Mouse (Mus musculus) left cerebral cortex, postnatal 4 days (tissue): ENCODE data around the gene Cyp4f13. TPM values are rescaled to one million over a fixed set of nuclear protein-coding genes. Genes with fewer than 3 reads are reported as not detected.
A peak's percentile ranks its signal among the peaks of the same experiment; 100 is the strongest.

Experiments
- DNase-seq: peaks from one replicate; pipeline ENCODE4 v3.0.0-alpha.2; 2022
- intact Hi-C: fragments of 180-260 bp; cut with DNase I; formaldehyde crosslinking; loops from one replicate; pipeline ENCODE4 v1.15.1; 2025
- total RNA-seq, 2 experiments: library from RNA; stranded (reverse); gene quantifications; 2 replicates each; pipeline ENCODE4 v1.2.3; 2021

Gene Cyp4f13
- total RNA-seq, 2 experiments from 2014 or later = 5.8 to 10.2 TPM

DNA sequence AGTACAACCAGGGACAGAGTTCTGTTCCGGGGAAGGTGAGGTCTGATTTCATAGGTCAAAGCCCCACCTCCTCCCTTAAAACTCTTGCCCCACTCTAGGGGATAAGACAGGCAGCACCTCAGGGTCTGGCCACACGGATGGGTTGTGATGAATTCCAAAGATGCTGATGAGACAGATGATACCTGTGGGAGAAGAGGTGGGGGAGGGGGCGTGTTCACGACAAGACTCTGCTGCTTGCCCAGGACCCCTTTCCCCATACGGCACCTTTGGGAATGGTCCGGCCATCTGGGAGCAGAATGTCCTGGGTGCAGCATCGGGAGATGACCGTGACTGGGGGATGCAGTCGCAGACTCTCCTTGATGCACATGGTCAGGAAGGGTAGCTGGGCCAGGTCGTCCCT, 41.0 kb downstream of the Cyp4f13 start:
- no peak for DNase-seq
- intact Hi-C loops = no loop called here

GRCm38 (mm10) chr17:32905239-32905638, 42.0 kb downstream of the Cyp4f13 start:
- peak; percentile 50 for DNase-seq
- intact Hi-C loops = no loop called here

DNA sequence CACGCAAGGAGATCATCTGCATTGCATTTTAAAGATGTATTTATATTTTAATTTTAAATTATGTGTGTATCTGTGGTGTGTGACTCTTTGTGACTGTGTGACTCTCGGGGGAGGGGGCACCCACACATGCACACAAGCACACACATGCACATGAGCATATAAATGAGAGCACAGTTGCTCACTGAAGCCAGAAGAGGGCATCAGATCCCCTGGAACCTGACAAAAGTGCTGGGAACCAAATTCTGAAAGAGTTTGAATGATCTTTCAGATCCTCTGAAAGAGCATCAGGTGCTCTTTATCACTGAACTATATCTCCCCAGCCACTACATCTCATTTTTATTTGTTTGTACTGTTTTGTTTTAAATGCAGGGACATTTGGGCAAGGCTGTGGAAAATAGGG, 42.8 kb downstream of the Cyp4f13 start:
- DNase-seq = no peak
- intact Hi-C loops = no loop called here

DNA sequence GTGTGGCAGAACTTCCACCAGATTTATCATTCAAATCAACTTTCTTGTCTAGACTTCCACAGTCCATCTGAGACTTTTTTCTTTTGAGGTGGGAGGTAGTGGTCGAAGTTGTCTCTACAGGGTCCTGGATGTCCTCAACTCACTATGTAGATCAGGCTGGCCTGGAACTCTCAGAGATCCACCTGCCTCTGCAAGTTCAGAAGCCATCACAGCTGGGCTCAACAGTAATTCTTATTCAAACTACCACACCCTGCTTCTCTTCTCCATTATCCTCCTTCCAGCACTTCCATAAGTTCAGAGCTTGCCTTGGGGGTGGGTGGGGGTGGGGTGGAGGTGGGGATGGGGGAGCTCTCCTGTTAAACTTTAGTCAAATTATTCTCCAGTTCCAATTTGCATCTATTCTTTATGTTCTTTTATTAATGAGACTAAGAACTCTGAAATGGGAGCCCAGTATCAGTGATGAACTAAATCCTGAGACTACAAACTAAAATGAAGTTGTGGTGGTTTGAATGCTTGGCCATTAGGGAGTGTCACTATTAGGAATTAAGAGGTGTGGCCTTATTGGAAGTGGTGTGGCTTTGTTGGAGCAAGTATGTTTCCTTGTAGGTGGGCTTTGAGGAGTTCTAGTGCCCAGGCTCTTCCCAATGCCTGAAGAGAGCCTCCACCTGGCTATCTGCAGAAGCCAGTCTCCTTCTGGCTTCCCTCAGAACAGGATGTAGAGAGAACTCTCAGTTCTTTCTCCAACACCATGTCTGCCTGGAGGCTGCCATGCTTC, 45.3 kb downstream of the Cyp4f13 start:
- intact Hi-C loops = no loop called here
- no peak for DNase-seq

DNA sequence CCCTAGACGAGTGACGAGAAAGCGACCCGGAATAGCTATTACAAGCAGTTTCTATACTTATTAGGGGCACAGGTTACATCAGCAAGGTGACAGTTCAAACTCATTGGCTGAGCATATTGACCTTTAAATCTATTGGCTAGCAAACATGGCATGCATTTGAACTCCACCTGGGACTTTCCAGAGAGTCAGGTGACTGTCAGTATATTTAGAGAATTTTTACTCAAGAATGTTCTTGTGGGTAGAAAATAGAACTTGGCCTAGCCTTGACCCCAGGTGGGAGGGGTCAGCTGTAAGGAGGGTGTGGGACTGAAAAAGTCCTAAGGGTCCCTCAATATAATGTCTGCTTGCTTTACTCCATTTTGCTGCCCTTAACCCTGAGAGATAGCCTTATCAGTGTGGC, 51.8 kb downstream of the Cyp4f13 start:
- intact Hi-C loops = no loop called here
- DNase-seq = no peak

DNA sequence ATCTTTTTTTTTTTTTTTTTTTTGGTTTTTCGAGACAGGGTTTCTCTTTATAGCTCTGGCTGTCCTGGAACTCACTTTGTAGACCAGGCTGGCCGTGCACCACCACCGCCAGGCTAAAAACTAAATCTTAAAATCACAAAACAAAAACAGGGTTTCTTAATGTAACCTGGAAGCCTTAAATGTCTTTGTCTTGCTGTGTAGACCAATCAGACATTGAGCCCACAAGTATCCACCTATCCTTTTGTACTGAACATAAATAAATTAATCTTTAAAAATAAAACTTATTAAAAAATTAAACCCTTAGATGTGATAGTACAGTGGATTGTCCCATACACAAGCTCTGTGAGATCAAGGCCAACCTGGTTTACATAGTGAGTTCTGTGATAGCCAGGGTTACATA, 53.3 kb downstream of the Cyp4f13 start:
- no peak for DNase-seq
- intact Hi-C loops = no loop called here

- intact Hi-C loops = no loop called here
- peak; percentile 84 for DNase-seq
Measured at GRCm38 (mm10) chr17:32891239-32892180, 55.7 kb downstream of the Cyp4f13 start, which contains the start of gene Zfp870. Gene Zfp870, minus strand, starts transcription at chr17:32891642.

- intact Hi-C loops = no loop called here
- DNase-seq = no peak
Measured at GRCm38 (mm10) chr17:32890852-32891238, 56.4 kb downstream of the Cyp4f13 start.

DNA sequence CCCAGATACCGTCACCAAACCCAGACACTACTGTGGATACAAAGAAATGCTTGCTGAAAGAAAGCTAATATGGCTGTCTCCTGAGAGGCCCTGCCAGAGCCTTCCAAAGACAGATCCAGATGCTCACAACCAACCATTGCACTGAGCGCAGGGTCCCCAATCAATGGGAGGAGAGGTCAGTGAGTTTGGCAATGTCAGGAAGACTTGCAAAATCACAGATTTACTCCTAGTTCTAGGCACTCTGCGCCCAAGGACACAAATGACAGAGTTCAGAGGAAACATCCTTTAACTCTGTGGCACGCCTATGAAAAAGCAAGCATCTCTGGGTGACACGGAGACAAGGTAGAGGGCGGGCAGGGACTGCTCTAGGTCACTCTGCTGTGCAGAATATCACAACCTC, 57.6 kb downstream of the Cyp4f13 start:
- intact Hi-C loops = no loop called here
- DNase-seq = no peak

DNA sequence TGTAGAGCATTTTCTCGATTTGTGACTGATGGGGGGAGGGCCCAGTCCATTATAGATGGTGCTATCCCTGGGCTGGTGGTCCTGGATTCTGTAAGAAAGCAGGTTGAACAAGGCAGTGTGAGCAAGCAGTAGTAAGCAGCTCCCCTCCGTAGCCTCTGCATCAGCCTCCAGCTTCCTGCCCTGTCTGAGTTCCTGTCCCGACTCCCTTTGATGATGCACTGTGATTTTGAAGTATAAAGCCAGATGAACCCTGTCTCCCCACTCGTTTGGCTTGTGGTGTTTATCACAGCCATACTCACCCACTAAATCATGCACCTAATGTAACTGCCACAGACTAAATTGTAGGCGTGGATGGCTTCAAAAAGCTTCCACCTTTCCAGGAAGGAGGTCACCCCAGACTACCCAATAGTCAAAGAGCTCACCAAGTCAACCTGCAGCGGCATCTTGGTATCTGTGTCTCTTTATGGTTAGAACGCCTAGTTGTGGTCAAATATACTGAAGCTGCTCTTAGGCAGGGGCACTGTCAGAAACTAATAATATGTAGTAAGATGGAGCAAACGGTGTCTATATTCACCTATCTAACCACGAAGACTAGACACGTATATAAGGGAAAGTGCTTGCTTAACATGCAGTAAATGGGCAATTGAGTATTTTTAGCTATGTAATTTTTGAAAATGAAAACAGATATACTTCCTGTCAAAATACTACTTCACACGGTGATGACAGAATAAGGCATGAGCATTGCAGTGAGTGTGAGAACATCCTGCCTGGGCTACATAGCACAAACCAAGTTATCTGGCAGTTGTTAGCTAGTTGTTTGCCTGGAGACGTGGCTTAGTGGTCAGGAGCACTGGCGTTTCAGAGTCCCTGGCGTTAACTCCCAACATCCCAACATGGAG, 66.6 kb downstream of the Cyp4f13 start:
- DNase-seq = no peak
- intact Hi-C loops = no loop called here

GRCm38 (mm10) chr17:32878773-32879172, 68.4 kb downstream of the Cyp4f13 start:
- no peak for DNase-seq
- intact Hi-C loops = no loop called here

GRCm38 (mm10) chr17:32877471-32878171, 69.6 kb downstream of the Cyp4f13 start:
- no peak for DNase-seq
- intact Hi-C loops = no loop called here

Other genes starting within 250 kb of the Cyp4f13 start
- 10 to 100 TPM; 78.3 to 86.9 TPM for gene Zfp871, start 159.1 kb downstream of the Cyp4f13 start, total RNA-seq
- gene Zfp811, start 137.5 kb downstream of the Cyp4f13 start, total RNA-seq = 10 to 100 TPM; 17.2 to 18.0 TPM
- 10 to 100 TPM; 21.6 to 23.2 TPM for gene Zfp799, start 117.1 kb downstream of the Cyp4f13 start, total RNA-seq
- gene Zfp870, start 55.8 kb downstream of the Cyp4f13 start, total RNA-seq = 10 to 100 TPM in 1 of 2 experiments, 1 to 10 TPM in 1; 9.3 to 10.2 TPM
- gene Cyp4f14, start 30.1 kb downstream of the Cyp4f13 start, total RNA-seq = under 1 TPM in 1 of 2 experiments, not detected in 1; 0.95 TPM
- gene Zfp472, start 18.4 kb upstream of the Cyp4f13 start, total RNA-seq = 1 to 10 TPM; 5.7 to 5.9 TPM
- gene Zfp952, start 45.7 kb upstream of the Cyp4f13 start, total RNA-seq = 10 to 100 TPM; 17.1 to 19.2 TPM
- gene Zfp763, start 86.0 kb upstream of the Cyp4f13 start, total RNA-seq = 10 to 100 TPM; 24.5 to 25.6 TPM
- not detected for gene 4921501E09Rik, start 120.7 kb upstream of the Cyp4f13 start, total RNA-seq
- 10 to 100 TPM; 28.2 to 32.1 TPM for gene Zfp563, start 141.9 kb upstream of the Cyp4f13 start, total RNA-seq
- under 1 TPM; 0.38 to 0.91 TPM for gene Morc2b, start 192.3 kb upstream of the Cyp4f13 start, total RNA-seq
- gene Olfr55, start 221.0 kb upstream of the Cyp4f13 start, total RNA-seq = not detected
- gene Olfr239, start 243.9 kb upstream of the Cyp4f13 start, total RNA-seq = not detected